Mouse (Mus musculus) heart, embryonic 15.5 days (tissue): ENCODE measurements around the gene Arhgef3. TPM values are rescaled to one million over a fixed set of nuclear protein-coding genes. Genes with fewer than 3 reads are reported as not detected.

Source experiments
- ATAC-seq: fragments of 200-750 bp; cut with Nextera tagmentation; replicated peaks from 2 replicates; pipeline ENCODE4 v1.8.0; 2017; ENCODE audit warnings: low read depth, moderate TSS enrichment; ENCODE audit not compliant: insufficient number of reproducible peaks, insufficient read depth, low FRiP score
- H3K27ac ChIP-seq: fragments of 300-500 bp; sonication (generic); 2 replicates; pipeline ENCODE4 v1.5.1; 2015; ENCODE audit warnings: mild to moderate bottlenecking, inconsistent platforms
- H3K27me3 ChIP-seq: fragments of 300-500 bp; sonication (generic); 2 replicates; pipeline ENCODE4 v1.6.1; 2015; ENCODE audit warnings: inconsistent platforms
- H3K36me3 ChIP-seq: fragments of 300-500 bp; sonication (generic); 2 replicates; pipeline ENCODE4 v1.6.1; 2015; ENCODE audit warnings: mild to moderate bottlenecking, inconsistent platforms
- H3K4me1 ChIP-seq: fragments of 300-500 bp; sonication (generic); replicated peaks from 2 replicates; pipeline ENCODE4 v1.6.1; 2015; ENCODE audit warnings: inconsistent platforms
- H3K4me2 ChIP-seq: fragments of 300-500 bp; sonication (generic); 2 replicates; pipeline ENCODE4 v1.6.1; 2015; ENCODE audit warnings: inconsistent platforms, mild to moderate bottlenecking, moderate library complexity
- H3K4me3 ChIP-seq: fragments of 300-500 bp; sonication (generic); 2 replicates; pipeline ENCODE4 v1.5.1; 2015; ENCODE audit warnings: mild to moderate bottlenecking, inconsistent platforms
- H3K9ac ChIP-seq: fragments of 300-500 bp; sonication (generic); 2 replicates; pipeline ENCODE4 v1.6.1; 2015; ENCODE audit warnings: mild to moderate bottlenecking, inconsistent platforms
- H3K9me3 ChIP-seq: fragments of 300-500 bp; sonication (generic); replicated peaks from 2 replicates; pipeline ENCODE4 v1.6.1; 2016; ENCODE audit warnings: inconsistent platforms
- WGBS: fragments of 180-500 bp; shearing (Covaris S2); methylation state at CpG from one replicate; pipeline ENCODE4 v1.1.7; 2015; ENCODE audit warnings: mixed read lengths; 5-methylcytosine and 5-hydroxymethylcytosine counted together
- polyA plus RNA-seq: library from polyadenylated mRNA; unstranded; fragments of >200 nt; fragmentation: Nextera tagmentation; extraction: Ambion mirVana; gene quantifications from 2 replicates; pipeline ENCODE4 v1.2.1, GENCODE M21; 2015

The Arhgef3 gene
- polyA plus RNA-seq, 1 experiment from 2014 or later = 14.7 TPM

- no peak overlapping the region for H3K4me2 ChIP-seq
- H3K4me1 ChIP-seq = peaks cover 45% of the 10 kb centered on the region
- H3K9ac ChIP-seq = peak overlapping the region; percentile 6; the same call in 1 of the 2 replicates
- H3K4me3 ChIP-seq = no peak overlapping the region
- H3K27me3 ChIP-seq = no peaks in the 10 kb centered on the region
- H3K27ac ChIP-seq = peak overlapping the region; percentile 90
- WGBS = 44% methylated on average over 5 of the region's 5 CpGs
- ATAC-seq = no peak
- no peaks in the 10 kb centered on the region for H3K36me3 ChIP-seq
- H3K9me3 ChIP-seq = no peaks in the 10 kb centered on the region
Observed at GRCm38 (mm10) chr14:27351051-27351475, 236.4 kb downstream of the Arhgef3 start.

- Histone ChIP-seq H3K36me3 (no peaks in the 10 kb centered on the region), H3K27me3 (no peaks in the 10 kb centered on the region), H3K9ac (peak overlapping the region; percentile 6; the same call in 1 of the 2 replicates), H3K27ac (peak overlapping the region; percentile 90), H3K4me3 (no peak overlapping the region), H3K4me2 (no peak overlapping the region), H3K9me3 (no peaks in the 10 kb centered on the region), H3K4me1 (peaks cover 45% of the 10 kb centered on the region)
- 29% methylated on average over 4 of the region's 4 CpGs for WGBS
- ATAC-seq = no peak; the same call in 1 of the 2 replicates
Observed at GRCm38 (mm10) chr14:27351476-27352079, 236.9 kb downstream of the Arhgef3 start.

GRCm38 (mm10) chr14:27352470-27352869 lies 237.8 kb downstream of the Arhgef3 start:
- Histone ChIP-seq H3K9me3 (no peaks in the 10 kb centered on the region), H3K4me2 (no peak overlapping the region), H3K36me3 (no peaks in the 10 kb centered on the region), H3K4me3 (no peak overlapping the region), H3K4me1 (peaks cover 42% of the 10 kb centered on the region), H3K27me3 (no peaks in the 10 kb centered on the region), H3K27ac (peak overlapping the region; percentile 90), H3K9ac (no peak overlapping the region)
- ATAC-seq = no peak
- 81% methylated on average over 5 of the region's 5 CpGs for WGBS

- Histone ChIP-seq H3K27me3 (no peaks in the 10 kb centered on the region), H3K4me3 (no peak overlapping the region), H3K27ac (no peak overlapping the region), H3K4me1 (peaks cover 24% of the 10 kb centered on the region), H3K36me3 (no peaks in the 10 kb centered on the region), H3K9ac (no peak overlapping the region), H3K9me3 (no peaks in the 10 kb centered on the region), H3K4me2 (no peak overlapping the region)
- no peak for ATAC-seq
- 77% methylated on average over 6 of the region's 6 CpGs for WGBS
Observed at GRCm38 (mm10) chr14:27355151-27355550, 240.5 kb downstream of the Arhgef3 start.

GRCm38 (mm10) chr14:27355937-27356336 lies 241.2 kb downstream of the Arhgef3 start:
- Histone ChIP-seq H3K27ac (no peak overlapping the region), H3K4me2 (no peak overlapping the region), H3K9ac (no peak overlapping the region), H3K36me3 (no peaks in the 10 kb centered on the region), H3K4me1 (peaks cover 24% of the 10 kb centered on the region), H3K9me3 (no peaks in the 10 kb centered on the region), H3K27me3 (no peaks in the 10 kb centered on the region), H3K4me3 (no peak overlapping the region)
- 85% methylated on average over 4 of the region's 4 CpGs for WGBS
- no peak for ATAC-seq

- Histone ChIP-seq H3K9ac (no peak overlapping the region), H3K36me3 (no peaks in the 10 kb centered on the region), H3K27ac (no peak overlapping the region), H3K4me1 (peaks cover 16% of the 10 kb centered on the region), H3K4me3 (no peak overlapping the region), H3K27me3 (no peaks in the 10 kb centered on the region), H3K4me2 (no peak overlapping the region), H3K9me3 (no peaks in the 10 kb centered on the region)
- 66% methylated on average over 6 of the region's 6 CpGs for WGBS
- no peak for ATAC-seq
Observed at GRCm38 (mm10) chr14:27357139-27357538, 242.4 kb downstream of the Arhgef3 start.

GRCm38 (mm10) chr14:27358202-27358601 lies 243.5 kb downstream of the Arhgef3 start:
- ATAC-seq = 0 out of 2 replicates have a peak, but pooled peaks have one; percentile 22
- H3K9ac ChIP-seq = no peak overlapping the region
- no peak overlapping the region for H3K4me2 ChIP-seq
- no peak overlapping the region for H3K27ac ChIP-seq
- no peaks in the 10 kb centered on the region for H3K36me3 ChIP-seq
- H3K27me3 ChIP-seq = no peaks in the 10 kb centered on the region
- H3K4me3 ChIP-seq = no peak overlapping the region
- peaks cover 18% of the 10 kb centered on the region for H3K4me1 ChIP-seq
- H3K9me3 ChIP-seq = no peaks in the 10 kb centered on the region
- WGBS = 52% methylated on average over 6 of the region's 6 CpGs

- no peaks in the 10 kb centered on the region for H3K36me3 ChIP-seq
Observed at GRCm38 (mm10) chr14:27360849-27361248, 246.2 kb downstream of the Arhgef3 start.

GRCm38 (mm10) chr14:27361514-27361913 lies 246.8 kb downstream of the Arhgef3 start:
- Histone ChIP-seq H3K9ac (no peak overlapping the region), H3K36me3 (no peaks in the 10 kb centered on the region), H3K4me3 (no peak overlapping the region), H3K4me1 (peaks cover 18% of the 10 kb centered on the region), H3K9me3 (no peaks in the 10 kb centered on the region), H3K27ac (no peak overlapping the region), H3K27me3 (no peaks in the 10 kb centered on the region), H3K4me2 (no peak overlapping the region)
- 76% methylated on average over 4 of the region's 4 CpGs for WGBS
- ATAC-seq = no peak

More at GRCm38 (mm10) chr14:27360849-27361248, 246.2 kb downstream of the Arhgef3 start:
- H3K27ac ChIP-seq = peak overlapping the region; percentile 48; the same call in 1 of the 2 replicates
- H3K4me1 ChIP-seq = peaks cover 18% of the 10 kb centered on the region
- H3K4me2 ChIP-seq = no peak overlapping the region
- WGBS = 76% methylated on average over 7 of the region's 7 CpGs
- H3K4me3 ChIP-seq = no peak overlapping the region
- ATAC-seq = no peak
- no peak overlapping the region for H3K9ac ChIP-seq
- H3K27me3 ChIP-seq = no peaks in the 10 kb centered on the region
- no peaks in the 10 kb centered on the region for H3K9me3 ChIP-seq

GRCm38 (mm10) chr14:27364668-27365257 lies 250.1 kb downstream of the Arhgef3 start:
- no peaks in the 10 kb centered on the region for H3K27me3 ChIP-seq
- ATAC-seq = no peak
- H3K36me3 ChIP-seq = no peaks in the 10 kb centered on the region
- H3K9me3 ChIP-seq = no peaks in the 10 kb centered on the region
- 72% methylated on average over 5 of the region's 5 CpGs for WGBS
- no peak overlapping the region for H3K9ac ChIP-seq
- H3K4me2 ChIP-seq = no peak overlapping the region
- H3K4me1 ChIP-seq = peaks cover 34% of the 10 kb centered on the region
- no peak overlapping the region for H3K27ac ChIP-seq
- no peak overlapping the region for H3K4me3 ChIP-seq

GRCm38 (mm10) chr14:27367117-27367711 lies 252.5 kb downstream of the Arhgef3 start:
- WGBS = 72% methylated on average over 10 of the region's 10 CpGs
- H3K4me3 ChIP-seq = no peak overlapping the region
- no peak for ATAC-seq
- no peaks in the 10 kb centered on the region for H3K27me3 ChIP-seq
- no peaks in the 10 kb centered on the region for H3K9me3 ChIP-seq
- H3K4me2 ChIP-seq = no peak overlapping the region
- no peaks in the 10 kb centered on the region for H3K36me3 ChIP-seq
- no peak overlapping the region for H3K27ac ChIP-seq
- H3K4me1 ChIP-seq = peaks cover 26% of the 10 kb centered on the region
- no peak overlapping the region for H3K9ac ChIP-seq
